Mouse (Mus musculus): Measurements from ENCODE around the gene Gnat3. TPM values are rescaled to one million over a fixed set of nuclear protein-coding genes. Genes with fewer than 3 reads are reported as not detected.

Gnat3 gene
- polyA plus RNA-seq, 1 experiment = 0.75 TPM

DNA sequence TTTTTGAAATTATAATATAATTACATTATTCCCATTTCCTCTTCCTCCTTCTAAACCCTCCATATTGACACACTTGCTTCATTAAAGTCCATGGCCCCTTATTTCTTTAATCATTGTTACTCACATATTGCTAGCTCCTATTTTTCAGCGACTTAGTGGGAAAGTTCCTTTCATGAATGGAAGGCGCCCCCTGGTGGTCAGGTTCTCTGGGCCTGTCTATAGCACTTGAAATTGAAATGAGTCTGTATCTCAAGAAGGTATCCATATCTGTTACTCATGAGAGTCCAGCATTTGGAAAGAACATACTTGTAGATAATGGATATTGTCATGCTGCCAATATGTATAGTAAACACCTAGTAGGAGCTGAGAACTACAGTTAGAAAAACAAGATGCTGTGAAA lies 80.7 kb downstream of the Gnat3 start:
- Histone ChIP-seq H3K4me3 (ENCODE audit: insufficient read depth, low read depth, low read length) (no peak overlapping the region), H3K27ac (replicated peaks; ENCODE audit: low read depth, low read length) (no peak overlapping the region), H3K4me1 (ENCODE audit: control insufficient read depth, insufficient read depth, insufficient read length, low read length) (no peaks in the 10 kb centered on the region)

DNA sequence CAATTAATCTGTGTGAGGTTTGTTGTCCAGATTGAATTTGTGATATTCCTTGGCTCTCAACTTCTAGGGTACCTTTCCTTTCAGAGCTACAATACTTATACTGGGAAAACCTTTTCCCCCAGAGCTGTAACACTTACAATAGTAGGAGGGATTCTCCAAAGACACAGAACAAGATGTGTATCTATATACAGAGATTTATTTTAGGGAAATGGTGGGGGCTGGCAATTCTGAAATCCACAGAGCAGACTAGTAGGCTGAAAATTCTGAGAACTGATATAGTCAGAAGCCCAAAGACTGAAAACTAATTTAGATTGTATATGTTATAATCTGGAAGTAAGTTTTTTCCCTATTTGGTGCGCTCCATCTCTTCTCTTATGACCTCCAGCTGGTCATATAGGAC lies 86.5 kb downstream of the Gnat3 start:
- no peaks in the 10 kb centered on the region for H3K4me1 ChIP-seq (ENCODE audit: control insufficient read depth, insufficient read depth, insufficient read length, low read length)
- H3K27ac ChIP-seq (replicated peaks; ENCODE audit: low read depth, low read length) = no peak overlapping the region
- no peak overlapping the region for H3K4me3 ChIP-seq (ENCODE audit: insufficient read depth, low read depth, low read length)

DNA sequence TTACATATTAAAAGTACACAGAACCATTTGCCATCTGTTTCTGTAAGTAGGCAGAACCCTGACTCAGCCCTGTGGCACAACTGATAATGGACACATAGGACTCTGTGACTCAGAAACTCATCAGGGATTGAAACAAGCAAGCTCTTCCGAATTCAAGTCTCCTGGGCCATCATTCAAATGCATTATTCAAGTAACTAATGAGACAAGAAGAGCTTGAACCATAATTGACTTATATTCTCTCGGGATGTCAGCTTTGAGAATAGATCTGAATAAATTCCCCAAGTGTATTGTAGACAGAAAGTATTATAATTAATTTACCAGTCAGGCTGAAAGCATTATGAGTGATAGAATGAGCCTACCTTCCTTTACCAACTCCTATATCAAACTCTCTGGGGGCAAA lies 93.0 kb downstream of the Gnat3 start:
- Histone ChIP-seq H3K27ac (replicated peaks; ENCODE audit: low read depth, low read length) (no peak overlapping the region), H3K4me1 (ENCODE audit: control insufficient read depth, insufficient read depth, insufficient read length, low read length) (no peaks in the 10 kb centered on the region), H3K4me3 (ENCODE audit: insufficient read depth, low read depth, low read length) (no peak overlapping the region)

Other genes starting within 250 kb of the Gnat3 start
- 1,463 and 1,631 TPM in 2 replicates for gene Cd36, start 73.7 kb upstream of the Gnat3 start, polyA plus RNA-seq (2012; ENCODE audit: insufficient read depth, insufficient read length, missing spikeins)